Mouse (Mus musculus): ENCODE measurements around the gene Slc4a10. TPM values are rescaled to one million over a fixed set of nuclear protein-coding genes. Genes with fewer than 3 reads are reported as not detected.
"Not testable (repeated sequence)": the region's sequence is repeated elsewhere in the genome, so short reads cannot be mapped to it uniquely, and the experiment has no call there.

Slc4a10 gene
- not detected in 2 replicates for polyA plus RNA-seq (2012; rRNA removed)

GRCm38 (mm10) chr2:62046421-62046845 lies at the start of gene Slc4a10:
Slc4a10 (plus strand) TSS chr2:62046462.
- DNase-seq: no peak
- WGBS: 22% methylated on average over 10 of the region's 10 CpGs
- TF ChIP-seq CTCF (IDR thresholded peaks at IDR 0.05; ENCODE audit: insufficient read depth, low read length): no peak
- no peak for TF ChIP-seq POLR2A (IDR thresholded peaks at IDR 0.05; ENCODE audit: borderline replicate concordance, extremely low read depth, low read depth, low read length)
- H3K4me3 ChIP-seq (replicated peaks; ENCODE audit: extremely low read depth, low read depth, low read length): no peak within 1 kb of the TSS
- H3K4me1 ChIP-seq (ENCODE audit: control insufficient read depth, insufficient read depth, low read length): no peaks in the 10 kb centered on the region

GRCm38 (mm10) chr2:62001251-62001650 lies 45.0 kb upstream of the Slc4a10 start:
- not testable (repeated sequence) for DNase-seq; H3K4me3 ChIP-seq (replicated peaks; ENCODE audit: extremely low read depth, low read depth, low read length); H3K4me1 ChIP-seq (ENCODE audit: control insufficient read depth, insufficient read depth, low read length)
- 92% methylated on average over 6 of the region's 6 CpGs for WGBS

- no peaks in the 10 kb centered on the region for H3K4me1 ChIP-seq (ENCODE audit: control insufficient read depth, insufficient read depth, low read length)
- 77% methylated on average over 3 of the region's 3 CpGs for WGBS
- no peak for DNase-seq
- TF ChIP-seq POLR2A (IDR thresholded peaks at IDR 0.05; ENCODE audit: borderline replicate concordance, extremely low read depth, low read depth, low read length) (no peak), CTCF (IDR thresholded peaks at IDR 0.05; ENCODE audit: insufficient read depth, low read length) (no peak)
- no peak overlapping the region for H3K4me3 ChIP-seq (replicated peaks; ENCODE audit: extremely low read depth, low read depth, low read length)
Observed at GRCm38 (mm10) chr2:62018209-62018608, 28.1 kb upstream of the Slc4a10 start.

- no peaks in the 10 kb centered on the region for H3K4me1 ChIP-seq (ENCODE audit: control insufficient read depth, insufficient read depth, low read length)
- WGBS: 8% methylated on average over 10 of the region's 10 CpGs
- DNase-seq: no peak
- H3K4me3 ChIP-seq (replicated peaks; ENCODE audit: extremely low read depth, low read depth, low read length): no peak overlapping the region
- TF ChIP-seq CTCF (IDR thresholded peaks at IDR 0.05; ENCODE audit: insufficient read depth, low read length): no peak
- TF ChIP-seq POLR2A (IDR thresholded peaks at IDR 0.05; ENCODE audit: borderline replicate concordance, extremely low read depth, low read depth, low read length): no peak
Observed at GRCm38 (mm10) chr2:62046861-62047503, 720 bp downstream of the Slc4a10 start.

- Histone ChIP-seq H3K4me1 (ENCODE audit: control insufficient read depth, insufficient read depth, low read length) (no peaks in the 10 kb centered on the region), H3K4me3 (replicated peaks; ENCODE audit: extremely low read depth, low read depth, low read length) (no peak overlapping the region)
- TF ChIP-seq POLR2A (IDR thresholded peaks at IDR 0.05; ENCODE audit: borderline replicate concordance, extremely low read depth, low read depth, low read length): no peak
- TF ChIP-seq CTCF (IDR thresholded peaks at IDR 0.05; ENCODE audit: insufficient read depth, low read length): no peak
- WGBS: 4% methylated on average over 14 of the region's 14 CpGs
- no peak for DNase-seq
Observed at GRCm38 (mm10) chr2:62047504-62048005, 1.3 kb downstream of the Slc4a10 start.

- H3K4me3 ChIP-seq (replicated peaks; ENCODE audit: extremely low read depth, low read depth, low read length): no peak overlapping the region
- TF ChIP-seq CTCF (IDR thresholded peaks at IDR 0.05; ENCODE audit: insufficient read depth, low read length) (no peak), POLR2A (IDR thresholded peaks at IDR 0.05; ENCODE audit: borderline replicate concordance, extremely low read depth, low read depth, low read length) (no peak)
- DNase-seq: no peak
- 11% methylated on average over 3 of the region's 3 CpGs for WGBS
- no peaks in the 10 kb centered on the region for H3K4me1 ChIP-seq (ENCODE audit: control insufficient read depth, insufficient read depth, low read length)
Observed at GRCm38 (mm10) chr2:62048116-62048515, 1.9 kb downstream of the Slc4a10 start.

- TF ChIP-seq POLR2A (IDR thresholded peaks at IDR 0.05; ENCODE audit: borderline replicate concordance, extremely low read depth, low read depth, low read length) (no peak), CTCF (IDR thresholded peaks at IDR 0.05; ENCODE audit: insufficient read depth, low read length) (no peak)
- no peak for DNase-seq
- Histone ChIP-seq H3K4me1 (ENCODE audit: control insufficient read depth, insufficient read depth, low read length) (no peaks in the 10 kb centered on the region), H3K4me3 (replicated peaks; ENCODE audit: extremely low read depth, low read depth, low read length) (no peak overlapping the region)
Observed at GRCm38 (mm10) chr2:62076512-62076911, 30.2 kb downstream of the Slc4a10 start.

GRCm38 (mm10) chr2:62087566-62087965 lies 41.3 kb downstream of the Slc4a10 start:
- no peaks in the 10 kb centered on the region for H3K4me1 ChIP-seq (ENCODE audit: control insufficient read depth, insufficient read depth, low read length)
- H3K4me3 ChIP-seq (replicated peaks; ENCODE audit: extremely low read depth, low read depth, low read length): no peak overlapping the region
- TF ChIP-seq POLR2A (IDR thresholded peaks at IDR 0.05; ENCODE audit: borderline replicate concordance, extremely low read depth, low read depth, low read length) (no peak), CTCF (IDR thresholded peaks at IDR 0.05; ENCODE audit: insufficient read depth, low read length) (no peak)
- no peak for DNase-seq
- WGBS: 45% methylated on average over 3 of the region's 3 CpGs

GRCm38 (mm10) chr2:62088715-62089114 lies 42.5 kb downstream of the Slc4a10 start:
- TF ChIP-seq CTCF (IDR thresholded peaks at IDR 0.05; ENCODE audit: insufficient read depth, low read length) (no peak), POLR2A (IDR thresholded peaks at IDR 0.05; ENCODE audit: borderline replicate concordance, extremely low read depth, low read depth, low read length) (no peak)
- WGBS: 75% methylated on average over 8 of the region's 8 CpGs

GRCm38 (mm10) chr2:62089208-62089607 lies 42.9 kb downstream of the Slc4a10 start:
- 90% methylated on average over 9 of the region's 9 CpGs for WGBS
- Histone ChIP-seq H3K4me3 (replicated peaks; ENCODE audit: extremely low read depth, low read depth, low read length) (no peak overlapping the region), H3K4me1 (ENCODE audit: control insufficient read depth, insufficient read depth, low read length) (no peaks in the 10 kb centered on the region)
- no peak for TF ChIP-seq CTCF (IDR thresholded peaks at IDR 0.05; ENCODE audit: insufficient read depth, low read length)
- TF ChIP-seq POLR2A (IDR thresholded peaks at IDR 0.05; ENCODE audit: borderline replicate concordance, extremely low read depth, low read depth, low read length): no peak
- DNase-seq: no peak

More at GRCm38 (mm10) chr2:62088715-62089114, 42.5 kb downstream of the Slc4a10 start:
- no peak overlapping the region for H3K4me3 ChIP-seq (replicated peaks; ENCODE audit: extremely low read depth, low read depth, low read length)
- no peaks in the 10 kb centered on the region for H3K4me1 ChIP-seq (ENCODE audit: control insufficient read depth, insufficient read depth, low read length)
- no peak for DNase-seq

Measured in lung, adult 2 months (tissue).